Mouse (Mus musculus) CH12.LX (cell line): ENCODE measurements around the gene Ibsp. TPM values are rescaled to one million over a fixed set of nuclear protein-coding genes. Genes with fewer than 3 reads are reported as not detected.

ENCODE experiments used
- DNase-seq: peaks from one replicate; pipeline ENCODE4 v3.0.0-alpha.2; 2013; ENCODE audit errors: extremely low read depth
- H3K27ac ChIP-seq: 2 replicates; pipeline ENCODE4 v1.5.1; 2012; ENCODE audit warnings: low read depth, mild to moderate bottlenecking, control low read depth, moderate library complexity; ENCODE audit not compliant: insufficient read depth
- H3K27me3 ChIP-seq: replicated peaks from 2 replicates; pipeline ENCODE3; 2012; ENCODE audit warnings: inconsistent platforms
- H3K36me3 ChIP-seq, 2 experiments: replicated peaks in 1 of 2; 2 replicates each; pipeline versions ENCODE3 to v1.6.1; 2012; ENCODE audit warnings: inconsistent platforms in 1 of 2, low read length in 1 of 2, mild to moderate bottlenecking in 1 of 2, mixed read lengths in 1 of 2, moderate library complexity in 1 of 2; ENCODE audit not compliant: control insufficient read depth in 1 of 2, insufficient read depth in 1 of 2
- H3K4me1 ChIP-seq, 2 experiments: 2 replicates each; pipeline ENCODE4 v1.6.1; 2012; ENCODE audit warnings: inconsistent platforms in 1 of 2, moderate library complexity in 1 of 2; ENCODE audit not compliant: insufficient read depth in 2 of 2, control insufficient read depth in 1 of 2
- H3K4me2 ChIP-seq: 2 replicates; pipeline ENCODE4 v1.6.1; 2012; ENCODE audit warnings: low read depth, mild to moderate bottlenecking, control low read depth; ENCODE audit not compliant: poor library complexity, insufficient read depth, severe bottlenecking
- H3K4me3 ChIP-seq, 3 experiments: fragments of 150-350 bp in 1 of 3; sonication (generic) in 1 of 3; replicated peaks in 1 of 3; 2 replicates each; pipeline versions ENCODE3 to v1.5.1; 2011 to 2012; ENCODE audit warnings: low read depth in 2 of 3, low read length in 2 of 3, mild to moderate bottlenecking in 2 of 3, moderate library complexity in 2 of 3, control low read depth in 1 of 3, improper control_type of control experiment in 1 of 3, inconsistent platforms in 1 of 3, mixed read lengths in 1 of 3; ENCODE audit not compliant: poor library complexity in 1 of 3
- H3K79me2 ChIP-seq: replicated peaks from 2 replicates; pipeline ENCODE4 v1.6.1; 2012; ENCODE audit warnings: mild to moderate bottlenecking, moderate library complexity; ENCODE audit not compliant: control insufficient read depth, poor library complexity, insufficient read depth, severe bottlenecking; ENCODE audit errors: extremely low read depth
- H3K9ac ChIP-seq: 2 replicates; pipeline ENCODE4 v1.6.1; 2012; ENCODE audit warnings: low read depth, mild to moderate bottlenecking, control low read depth, moderate library complexity; ENCODE audit not compliant: insufficient read depth
- H3K9me3 ChIP-seq: replicated peaks from 2 replicates; pipeline ENCODE3; 2012; ENCODE audit warnings: low read length, inconsistent platforms, mixed read lengths
- CTCF ChIP-seq, 2 experiments: IDR thresholded peaks in 1 of 2; conservative IDR thresholded peaks in 1 of 2; 2 replicates each; pipeline ENCODE4 v1.5.1; 2011 to 2012; ENCODE audit warnings: low read depth in 2 of 2, low read length in 2 of 2, improper control_type of control experiment in 1 of 2, inconsistent platforms in 1 of 2, mild to moderate bottlenecking in 1 of 2, moderate library complexity in 1 of 2
- GABPA ChIP-seq: IDR thresholded peaks from 2 replicates; pipeline ENCODE4 v1.6.1; 2012; ENCODE audit warnings: low read depth, low read length, improper control_type of control experiment, inconsistent platforms; ENCODE audit not compliant: insufficient replicate concordance
- HCFC1 ChIP-seq: IDR thresholded peaks from 2 replicates; pipeline ENCODE4 v1.6.1; 2012; ENCODE audit warnings: low read depth, mild to moderate bottlenecking, inconsistent platforms, low read length, improper control_type of control experiment
- IRF4 ChIP-seq: IDR thresholded peaks from 2 replicates; pipeline ENCODE4 v1.6.1; 2014; ENCODE audit warnings: low read depth, mild to moderate bottlenecking, inconsistent platforms, low read length, improper control_type of control experiment
- JUN ChIP-seq: IDR thresholded peaks from 2 replicates; pipeline ENCODE4 v1.6.1; 2011; ENCODE audit warnings: low read depth, mild to moderate bottlenecking, low read length, improper control_type of control experiment, moderate library complexity; ENCODE audit not compliant: insufficient read depth
- MAFK ChIP-seq: IDR thresholded peaks from 2 replicates; pipeline ENCODE4 v1.6.1; 2011; ENCODE audit warnings: low read length, improper control_type of control experiment; ENCODE audit not compliant: insufficient replicate concordance
- MAX ChIP-seq: IDR thresholded peaks from 2 replicates; pipeline ENCODE4 v1.6.1; 2011; ENCODE audit warnings: low read length, improper control_type of control experiment
- NELFE ChIP-seq: IDR thresholded peaks from 2 replicates; pipeline ENCODE4 v1.6.1; 2011; ENCODE audit warnings: low read depth, low read length, improper control_type of control experiment
- POLR2A ChIP-seq: IDR thresholded peaks from 2 replicates; pipeline ENCODE4 v1.6.1; 2011; ENCODE audit warnings: low read depth, mild to moderate bottlenecking, improper control_type of control experiment, low read length
- RAD21 ChIP-seq: IDR thresholded peaks from 2 replicates; pipeline ENCODE4 v1.6.1; 2011; ENCODE audit warnings: low read depth, mild to moderate bottlenecking, low read length, improper control_type of control experiment, moderate library complexity
- UBTF ChIP-seq: IDR thresholded peaks from 2 replicates; pipeline ENCODE4 v1.6.1; 2012; ENCODE audit warnings: low read depth, mild to moderate bottlenecking, inconsistent platforms, low read length, improper control_type of control experiment, moderate library complexity
- USF1 ChIP-seq: IDR thresholded peaks from 2 replicates; pipeline ENCODE4 v1.6.1; 2014; ENCODE audit warnings: low read depth, mild to moderate bottlenecking, inconsistent platforms, low read length, improper control_type of control experiment
- ZMIZ1 ChIP-seq: IDR thresholded peaks from 2 replicates; pipeline ENCODE4 v1.6.1; 2012; ENCODE audit warnings: low read depth, mild to moderate bottlenecking, inconsistent platforms, low read length, improper control_type of control experiment
- ZNF384 ChIP-seq: IDR thresholded peaks from 2 replicates; pipeline ENCODE4 v1.6.1; 2012; ENCODE audit warnings: low read depth, low read length, improper control_type of control experiment, inconsistent platforms
- dilution Hi-C: fragments of 300-500 bp; cut with MboI; formaldehyde crosslinking; loops from 2 replicates; pipeline ENCODE4 v1.14.3; 2020; ENCODE audit warnings: low sequenced_read_pairs; ENCODE audit not compliant: extremely low pct_unique_long_range_greater_than_20kb, extremely low pct_ligation_motif_present
- in situ Hi-C: fragments of 300-500 bp; cut with MboI; formaldehyde crosslinking; loops from 3 replicates; pipeline ENCODE4 v1.14.3; 2019; ENCODE audit warnings: low sequenced_read_pairs, low pct_ligation_motif_present, low pct_unique_long_range_greater_than_20kb, mixed read lengths
- polyA plus RNA-seq: library from polyadenylated mRNA; unstranded; fragments of >175 nt; gene quantifications from 2 replicates; pipeline ENCODE4 v1.2.1, GENCODE M21; 2012; ENCODE audit warnings: low read depth; ENCODE audit not compliant: insufficient read length
- total RNA-seq, 2 experiments: library from RNA; depleted of rRNA; stranded (reverse); fragments of 300-350 nt in 1 of 2; fragments of >200 nt in 1 of 2; gene quantifications; 2 replicates each; pipeline ENCODE4 v1.2.3; 2012 to 2014

The Ibsp gene
- total and polyA plus RNA-seq, 3 experiments = not detected

- Histone ChIP-seq H3K79me2 (no peaks in the 10 kb centered on the region), H3K27me3 (no peaks in the 10 kb centered on the region)
- in situ Hi-C loops = loop anchor here (25.0 kb wide), 2 partner anchors 228 to 972 kb away; partner anchors contain the start of gene Sparcl1
These were observed 41.5 kb downstream of the Ibsp start for GRCm38 (mm10) chr5:104340513-104340829.

DNA sequence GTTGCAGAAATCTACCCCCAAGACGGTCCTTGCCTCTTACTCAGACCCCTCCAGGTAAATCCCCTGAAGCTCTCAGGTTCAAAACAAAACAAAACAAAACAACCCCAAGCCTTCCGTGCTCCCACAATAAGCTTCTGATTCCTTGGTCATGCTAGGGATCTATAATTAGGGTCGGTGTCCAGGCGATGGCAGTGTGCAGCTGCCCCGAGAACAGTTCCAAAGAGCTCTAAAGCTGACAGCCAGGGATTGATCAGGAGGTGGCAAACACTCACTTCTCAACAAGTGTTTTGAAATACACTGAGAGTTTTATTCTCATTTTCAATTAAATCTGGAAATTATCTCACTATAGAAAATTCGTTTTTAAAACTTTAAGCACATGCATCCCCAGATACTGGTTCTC is 43.9 kb downstream of the Ibsp start:
- dilution Hi-C loops (no loop called here), in situ Hi-C loops (loop anchor here (25.0 kb wide), 2 partner anchors 231 to 969 kb away; partner anchors contain the start of gene Sparcl1)
- Histone ChIP-seq H3K27ac (no peak overlapping the region), H3K4me2 (no peak overlapping the region), H3K4me1 (peaks cover 3 to 12% of the 10 kb centered on the region in 2 experiments), H3K4me3 (no peak overlapping the region), H3K36me3 (no peaks in the 10 kb centered on the region), H3K9me3 (no peaks in the 10 kb centered on the region), H3K9ac (no peak overlapping the region), H3K79me2 (no peaks in the 10 kb centered on the region), H3K27me3 (no peaks in the 10 kb centered on the region)
- DNase-seq = no peak
- TF ChIP-seq JUN (no peak), GABPA (no peak), RAD21 (peak; percentile 24), CTCF (conservative IDR thresholded peaks at IDR 0.05 in 1 of 2, IDR thresholded peaks at IDR 0.05 in 1 of 2; ENCODE audit: low read depth in 2 of 2, low read length in 2 of 2) (peak in 1 of 2 experiments; percentile 26; a peak in 1 of 4 replicates)

More at GRCm38 (mm10) chr5:104340513-104340829, 41.5 kb downstream of the Ibsp start:
- Histone ChIP-seq H3K27ac (no peak overlapping the region), H3K36me3 (no peaks in the 10 kb centered on the region), H3K4me3 (no peak overlapping the region), H3K9ac (no peak overlapping the region), H3K9me3 (no peaks in the 10 kb centered on the region), H3K4me1 (peaks cover 3 to 11% of the 10 kb centered on the region in 2 experiments), H3K4me2 (no peak overlapping the region)
- DNase-seq = no peak
- dilution Hi-C loops = no loop called here
- no peak for TF ChIP-seq MAX
- TF ChIP-seq UBTF = no peak
- TF ChIP-seq MAFK = no peak
- no peak for TF ChIP-seq HCFC1
- TF ChIP-seq NELFE = no peak
- no peak for TF ChIP-seq ZMIZ1
- TF ChIP-seq USF1 = no peak
- no peak for TF ChIP-seq ZNF384
- no peak for TF ChIP-seq IRF4
- TF ChIP-seq POLR2A = no peak
